Mouse (Mus musculus) cerebellum, adult 11 months (tissue): ENCODE measurements around the gene Leo1.
"Not testable (repeated sequence)": the region's sequence is repeated elsewhere in the genome, so short reads cannot be mapped to it uniquely, and the experiment has no call there.

ENCODE experiments used
- DNase-seq: peaks from one replicate; pipeline ENCODE4 v3.0.0; 2022

Leo1 gene

DNA sequence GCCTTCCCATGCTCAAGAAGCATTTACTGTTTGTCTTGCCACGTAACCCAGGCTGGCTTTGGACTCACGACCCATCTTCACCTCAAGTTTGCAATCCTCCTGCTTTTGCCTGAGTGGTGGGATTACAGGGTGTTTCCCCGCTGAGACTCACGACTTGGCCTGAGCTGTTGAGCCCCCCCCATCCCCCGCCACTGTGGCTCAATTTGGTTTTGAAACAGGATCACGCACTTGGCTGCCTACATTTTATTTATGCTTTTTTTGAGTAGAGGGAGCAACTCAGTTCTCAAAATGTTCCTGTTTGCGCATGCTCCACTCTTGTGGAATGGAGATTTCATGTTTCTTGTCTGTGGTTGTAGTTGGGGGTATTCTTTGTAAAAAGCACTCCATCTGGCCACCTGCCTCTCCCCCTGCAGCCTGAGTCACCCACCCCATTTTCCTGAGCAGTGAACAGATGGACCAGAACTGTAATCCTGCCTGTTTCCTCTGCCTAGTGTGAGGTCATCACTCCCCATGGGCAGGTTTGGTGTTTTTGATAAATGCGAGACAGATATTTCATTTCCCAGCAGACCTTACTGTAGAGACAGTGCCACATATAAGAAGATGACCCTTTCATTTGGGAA lies 37.9 kb downstream of the Leo1 start:
- peak; percentile 71 for DNase-seq

DNA sequence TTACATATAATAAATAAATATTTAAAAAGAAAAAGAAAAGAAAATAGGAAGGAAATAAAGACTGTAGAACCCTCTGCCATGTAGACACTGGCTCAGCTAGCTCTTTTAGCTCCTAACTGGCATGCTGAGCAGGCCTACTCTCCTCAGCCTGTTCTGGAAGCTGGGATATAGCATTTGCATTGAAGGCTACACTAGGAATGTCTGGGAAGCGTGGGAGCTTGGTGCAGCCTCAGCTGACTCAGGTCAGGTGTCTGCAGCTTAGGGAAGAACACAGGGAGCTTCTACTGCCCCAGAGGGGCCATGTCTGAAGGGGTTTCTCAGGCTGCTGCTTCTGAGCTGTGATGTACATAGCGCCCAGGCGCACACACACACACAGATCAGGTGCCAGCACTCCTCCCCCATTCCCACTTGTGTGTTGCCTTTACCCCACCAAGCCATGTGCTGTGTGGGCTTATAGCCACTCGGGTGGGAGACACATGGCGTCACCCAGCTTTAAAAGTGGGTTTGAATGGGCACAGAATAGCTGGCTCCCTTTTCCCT lies 39.3 kb downstream of the Leo1 start:
- DNase-seq: no peak

DNA sequence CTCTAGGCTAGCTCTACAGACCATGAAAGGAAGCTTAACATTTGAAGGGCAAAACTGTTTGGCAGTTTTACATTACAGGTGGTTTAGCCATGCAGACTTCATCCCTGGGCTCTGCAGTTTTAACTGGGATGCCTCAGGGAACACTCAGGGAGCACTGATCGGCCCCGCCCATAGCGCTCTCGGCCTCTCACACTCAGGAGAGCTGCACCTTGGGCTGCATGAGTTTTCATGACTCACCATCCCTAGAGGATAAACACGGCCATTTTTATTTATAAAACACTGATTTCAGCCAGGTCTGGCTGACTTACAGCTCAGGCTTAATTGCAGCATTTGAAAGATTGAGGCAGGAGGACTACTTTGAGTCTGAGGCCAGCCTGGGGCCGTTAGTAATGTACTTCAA lies 43.9 kb downstream of the Leo1 start:
- no peak for DNase-seq

DNA sequence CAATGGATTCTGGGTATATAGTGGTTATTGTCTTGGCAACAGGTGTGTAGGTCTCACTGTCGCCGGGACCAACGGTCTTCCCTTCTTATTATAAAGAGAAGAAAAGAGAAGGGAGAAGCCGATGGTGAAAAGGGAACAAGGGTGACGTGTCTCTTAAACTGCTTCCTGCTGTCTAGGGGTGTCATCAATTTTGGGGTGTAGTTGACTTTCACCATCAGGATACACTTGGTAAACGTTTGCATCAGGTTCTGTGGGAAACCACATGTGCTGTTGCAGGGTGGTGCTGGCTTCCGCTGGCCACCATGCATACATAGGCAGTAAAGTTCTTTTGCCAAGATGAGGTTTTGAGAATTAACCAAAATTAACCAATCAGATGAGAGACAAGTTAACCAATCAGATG lies 46.9 kb downstream of the Leo1 start:
- DNase-seq: not testable (repeated sequence)

DNA sequence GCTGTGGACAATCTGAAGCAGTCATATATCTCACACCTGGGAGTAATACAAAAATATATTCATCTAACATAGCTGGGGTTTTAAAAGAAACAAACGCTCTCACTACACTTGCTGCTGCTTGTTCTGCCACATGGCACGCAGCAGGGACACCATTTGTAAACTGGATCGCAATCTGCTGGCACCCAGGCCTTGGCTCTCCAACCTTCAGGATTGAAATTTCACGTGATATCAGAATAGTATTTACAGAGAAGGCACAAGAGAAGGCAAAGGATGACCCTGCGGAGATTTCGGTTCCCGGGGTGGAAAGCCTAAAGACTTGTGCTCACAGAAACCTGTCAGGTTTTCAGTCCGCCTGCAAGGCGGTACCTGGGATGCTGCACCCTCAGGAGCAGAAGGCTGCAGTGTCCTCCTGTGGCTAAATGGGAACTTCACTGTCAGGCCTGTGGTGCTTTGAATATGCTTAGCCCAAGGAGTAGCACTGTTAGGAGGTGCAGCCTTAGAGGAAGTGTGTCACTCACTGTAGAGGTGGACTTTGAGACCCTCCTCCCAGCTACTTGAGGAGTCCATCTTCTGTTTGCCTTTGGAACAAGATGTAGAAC lies 53.2 kb downstream of the Leo1 start:
- DNase-seq: peak; percentile 67

DNA sequence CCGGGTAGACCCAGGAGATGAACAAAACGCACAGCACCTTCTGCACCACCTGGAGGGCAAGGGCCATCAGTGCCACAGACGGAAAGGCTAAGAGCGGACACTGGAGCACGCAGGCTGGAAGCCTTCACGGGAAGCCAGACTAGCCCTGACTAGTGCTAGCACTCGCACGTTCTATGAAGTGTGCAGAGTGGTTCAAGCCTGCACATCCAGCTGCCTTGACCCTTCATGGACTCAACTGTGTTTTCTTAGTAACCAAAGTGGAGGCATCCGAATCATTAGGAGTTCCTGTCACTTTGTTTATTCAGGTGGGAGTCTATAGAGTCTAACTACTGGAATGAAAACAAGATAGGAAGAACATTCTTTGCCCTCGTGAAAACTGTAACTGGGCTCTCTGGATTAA lies 54.6 kb downstream of the Leo1 start:
- no peak for DNase-seq

DNA sequence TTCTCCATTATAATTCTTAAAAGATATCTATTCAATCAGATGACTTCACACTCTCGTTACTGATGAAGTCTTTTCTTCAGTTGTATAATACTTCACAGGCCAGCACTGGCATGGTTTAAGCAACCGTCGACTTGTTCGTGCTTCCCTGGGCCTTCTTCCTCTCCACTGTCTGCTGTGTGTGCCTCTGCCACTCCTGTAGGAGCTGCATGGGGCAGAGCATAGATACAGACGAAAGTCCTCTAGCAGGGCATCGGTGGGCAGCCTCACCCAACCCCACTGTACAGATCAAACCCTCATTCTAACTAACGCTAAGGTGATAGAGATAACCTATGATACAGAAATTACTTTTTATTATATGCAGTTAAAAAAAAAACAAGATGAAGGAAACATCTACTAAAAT lies 57.2 kb downstream of the Leo1 start:
- no peak for DNase-seq

DNA sequence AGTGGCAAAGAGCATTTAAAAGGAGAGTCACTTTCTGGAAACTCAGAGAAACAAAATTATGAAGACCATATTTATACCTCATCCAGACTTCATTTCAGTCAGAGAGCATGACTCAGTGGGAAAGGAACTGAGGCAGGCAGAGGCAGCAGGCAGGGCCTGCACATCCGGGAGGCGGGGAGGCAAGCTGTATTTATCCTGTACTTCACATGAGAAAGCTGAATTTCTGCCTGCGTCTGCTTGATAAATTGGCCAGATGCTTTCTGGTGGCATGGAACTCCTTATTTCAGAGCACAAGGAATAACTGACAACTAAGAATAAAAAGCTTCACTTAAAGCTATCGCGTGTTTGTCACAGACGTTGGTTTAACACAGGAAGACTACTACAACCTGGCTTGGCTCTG lies 63.0 kb downstream of the Leo1 start:
- no peak for DNase-seq

DNA sequence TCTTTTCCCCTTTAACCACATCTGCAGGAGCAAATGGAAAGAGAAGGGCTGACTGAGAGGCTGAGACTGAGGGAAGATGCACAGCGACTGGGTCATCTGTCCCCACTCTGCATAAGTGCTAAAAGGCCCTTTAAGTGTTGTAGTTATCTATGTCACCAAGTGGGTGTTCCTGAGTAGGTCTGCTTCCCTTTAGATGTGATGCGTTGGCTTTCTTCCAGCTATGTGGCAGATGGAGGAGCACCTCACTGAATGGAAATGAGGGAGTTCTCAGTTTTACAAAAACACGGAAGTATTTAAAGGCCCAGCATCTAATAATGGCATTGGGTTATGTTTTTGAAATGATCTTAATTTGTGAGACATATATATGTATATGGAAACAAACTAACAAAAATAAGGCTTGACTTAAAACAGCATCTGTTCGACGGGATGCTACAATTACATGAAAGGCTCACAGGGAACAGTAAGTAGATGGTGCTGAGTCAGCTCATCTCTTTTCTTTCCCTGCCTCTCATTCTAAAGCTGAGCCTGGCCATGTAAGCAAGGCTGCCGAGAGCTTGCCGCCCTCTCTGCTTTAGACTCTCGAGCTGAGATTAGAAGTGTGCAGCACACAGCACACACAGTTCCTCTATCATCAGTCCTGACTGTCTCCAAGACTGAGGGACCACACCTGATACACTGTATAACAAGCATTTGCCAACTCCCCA lies 70.1 kb downstream of the Leo1 start:
- no peak for DNase-seq

DNA sequence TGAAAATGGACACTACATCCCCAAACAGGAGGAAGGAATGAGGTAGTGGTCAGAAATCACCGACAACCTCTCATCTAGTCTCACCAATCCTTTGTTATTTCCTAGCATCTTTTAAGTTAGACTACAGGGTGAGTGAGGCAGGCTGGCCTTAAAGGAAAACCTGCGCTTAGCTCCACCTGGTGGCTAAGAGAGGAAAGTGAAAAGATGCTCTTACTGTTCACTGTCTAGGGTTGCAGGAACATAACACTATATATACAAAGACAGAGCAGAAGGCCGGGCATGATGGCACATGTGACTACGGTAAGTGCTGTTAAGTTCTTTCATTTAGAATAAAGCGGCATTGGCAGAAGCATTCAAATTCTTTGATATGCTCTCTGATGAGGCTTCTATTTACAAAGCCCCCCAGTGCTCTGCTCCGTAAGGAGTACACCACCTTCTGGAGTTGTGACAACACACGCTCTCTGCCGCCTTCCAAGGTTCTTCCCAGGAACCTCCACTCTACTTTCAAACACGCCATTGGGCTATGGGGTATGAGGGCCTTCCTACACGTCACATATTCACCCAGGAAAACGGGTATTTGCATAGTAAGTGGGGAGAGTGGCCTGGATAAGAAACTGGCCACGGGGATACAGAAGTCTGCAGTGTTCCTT lies 74.3 kb downstream of the Leo1 start:
- peak; percentile 53 for DNase-seq
